Mouse (Mus musculus) MEL-GATA-1-ER (cell line): ENCODE measurements around the gene Arid5b.

Experiments used
- DNase-seq: peaks from one replicate; pipeline ENCODE4 v3.0.0-alpha.2; 2012; ENCODE audit warnings: low read depth; ENCODE audit errors: extremely low read depth

The Arid5b gene

GRCm38 (mm10) chr10:68057841-68058240 lies 220.7 kb downstream of the Arid5b start:
- no peak for DNase-seq

GRCm38 (mm10) chr10:68054706-68055105 lies 223.8 kb downstream of the Arid5b start:
- no peak for DNase-seq

GRCm38 (mm10) chr10:68054131-68054530 lies 224.4 kb downstream of the Arid5b start:
- DNase-seq = no peak

GRCm38 (mm10) chr10:68052307-68052706 lies 226.2 kb downstream of the Arid5b start:
- no peak for DNase-seq

GRCm38 (mm10) chr10:68051316-68051933 lies 227.1 kb downstream of the Arid5b start:
- DNase-seq = no peak

GRCm38 (mm10) chr10:68050882-68051281 lies 227.7 kb downstream of the Arid5b start:
- no peak for DNase-seq

GRCm38 (mm10) chr10:68048641-68049305 lies 229.8 kb downstream of the Arid5b start:
- peak; percentile 56 for DNase-seq

- no peak for DNase-seq
These were observed 233.7 kb downstream of the Arid5b start for GRCm38 (mm10) chr10:68044864-68045263.

GRCm38 (mm10) chr10:68043973-68044372 lies 234.6 kb downstream of the Arid5b start:
- peak; percentile 24 for DNase-seq
